Mouse (Mus musculus): Measurements from ENCODE around the gene Prcp. TPM values are rescaled to one million over a fixed set of nuclear protein-coding genes. Genes with fewer than 3 reads are reported as not detected.
"Not testable (repeated sequence)": the region's sequence is repeated elsewhere in the genome, so short reads cannot be mapped to it uniquely, and the experiment has no call there.

Prcp gene
- total RNA-seq, 1 experiment: 27.7 TPM

DNA sequence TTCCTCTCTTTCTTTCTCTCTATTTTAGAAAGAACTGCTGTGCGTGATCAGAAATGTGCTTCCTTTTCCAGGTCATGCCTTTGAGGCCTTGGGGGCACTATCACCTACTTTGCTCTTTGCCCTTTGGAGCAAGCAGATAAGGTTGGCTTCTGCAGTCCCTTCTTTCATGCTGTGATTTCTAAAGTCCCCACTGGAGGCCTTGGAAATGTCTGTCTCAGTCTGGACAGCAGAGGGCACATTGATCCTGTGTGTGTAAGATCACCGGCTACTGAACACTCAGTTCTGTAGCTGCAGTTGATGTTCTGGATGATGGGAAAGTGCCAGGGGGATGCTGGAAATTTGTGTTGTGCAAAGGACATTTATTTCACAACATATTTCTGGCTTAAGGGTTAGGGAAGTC, 22.8 kb downstream of the Prcp start:
- in situ Hi-C loops (cut with MboI; ENCODE audit: low sequenced_read_pairs in 2 of 2, unreplicated experiment in 2 of 2): no loop called here
- Histone ChIP-seq H3K9me3 (ENCODE audit: control insufficient read depth, insufficient read depth, low read depth, low read length) (no peaks in the 10 kb centered on the region), H3K9ac (ENCODE audit: insufficient read depth, low read depth, low read length, poor library complexity, severe bottlenecking) (no peak overlapping the region), H3K4me1 (ENCODE audit: control insufficient read depth in 2 of 2, insufficient read depth in 2 of 2, low read length in 2 of 2, poor library complexity in 1 of 2) (no peaks in the 10 kb centered on the region), H3K36me3 (ENCODE audit: control insufficient read depth, insufficient read depth, low read length, poor library complexity, severe bottlenecking) (no peaks in the 10 kb centered on the region; the same call in 1 of the 2 replicates), H3K27ac (ENCODE audit: insufficient read depth, low read depth, low read length, poor library complexity, severe bottlenecking) (no peak overlapping the region), H3K4me3 (ENCODE audit: insufficient read depth in 1 of 2, low read depth in 1 of 2, low read length in 2 of 2, poor library complexity in 1 of 2, severe bottlenecking in 1 of 2) (no peak overlapping the region)
- no peak for DNase-seq (ENCODE audit: low read depth, low spot score)
- TF ChIP-seq HCFC1 (IDR thresholded peaks at IDR 0.05; ENCODE audit: borderline replicate concordance, insufficient read depth, low read length) (no peak), ZNF384 (IDR thresholded peaks at IDR 0.05; ENCODE audit: low read depth, low read length) (no peak), CHD2 (IDR thresholded peaks at IDR 0.05; ENCODE audit: low read depth, low read length) (no peak), ZC3H11A (IDR thresholded peaks at IDR 0.05; ENCODE audit: borderline replicate concordance, low read depth, low read length) (no peak), MAFK (IDR thresholded peaks at IDR 0.05; ENCODE audit: insufficient read depth, low read depth, low read length) (no peak)

DNA sequence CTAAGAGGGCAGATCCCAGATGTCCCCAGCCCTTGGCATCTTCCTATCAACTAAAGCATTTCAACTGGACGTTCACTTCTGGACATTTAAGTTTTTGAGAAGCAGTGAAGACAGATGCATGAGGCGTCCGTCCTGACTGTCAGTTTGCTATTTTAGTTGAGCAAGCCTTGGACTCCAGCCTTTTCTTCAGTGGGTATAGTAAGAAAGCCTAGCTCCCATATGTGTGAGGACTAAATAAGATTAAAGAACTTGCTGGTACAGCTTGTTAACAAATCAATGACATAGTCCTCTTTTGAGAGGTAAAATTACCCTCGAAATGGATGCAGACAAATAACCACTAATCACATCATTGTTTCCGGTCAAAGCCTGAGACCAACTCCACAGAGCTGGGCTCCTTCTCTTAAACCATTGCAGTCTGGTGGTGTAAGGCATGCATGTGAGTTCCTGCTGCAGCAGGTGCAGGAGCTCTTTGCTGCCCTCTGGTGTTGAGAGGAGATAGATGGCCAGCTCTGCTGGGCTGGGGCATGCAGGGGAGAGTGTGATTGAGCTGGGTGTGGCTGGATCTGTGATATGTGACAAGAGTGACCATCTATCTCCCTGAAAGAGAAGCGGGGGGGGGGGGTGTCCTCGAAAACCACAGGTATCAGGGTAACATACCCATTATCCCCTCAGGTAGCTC, 29.2 kb downstream of the Prcp start:
- Histone ChIP-seq H3K4me1 (ENCODE audit: control insufficient read depth in 2 of 2, insufficient read depth in 2 of 2, low read length in 2 of 2, poor library complexity in 1 of 2) (no peaks in the 10 kb centered on the region), H3K27ac (ENCODE audit: insufficient read depth, low read depth, low read length, poor library complexity, severe bottlenecking) (no peak overlapping the region), H3K36me3 (ENCODE audit: control insufficient read depth, insufficient read depth, low read length, poor library complexity, severe bottlenecking) (no peaks in the 10 kb centered on the region; the same call in 1 of the 2 replicates), H3K4me3 (ENCODE audit: insufficient read depth in 1 of 2, low read depth in 1 of 2, low read length in 2 of 2, poor library complexity in 1 of 2, severe bottlenecking in 1 of 2) (no peak overlapping the region), H3K9ac (ENCODE audit: insufficient read depth, low read depth, low read length, poor library complexity, severe bottlenecking) (no peak overlapping the region), H3K9me3 (ENCODE audit: control insufficient read depth, insufficient read depth, low read depth, low read length) (no peaks in the 10 kb centered on the region)
- in situ Hi-C loops (cut with MboI; ENCODE audit: low sequenced_read_pairs in 2 of 2, unreplicated experiment in 2 of 2): no loop called here
- TF ChIP-seq MAFK (IDR thresholded peaks at IDR 0.05; ENCODE audit: insufficient read depth, low read depth, low read length) (no peak), ZC3H11A (IDR thresholded peaks at IDR 0.05; ENCODE audit: borderline replicate concordance, low read depth, low read length) (0 out of 2 replicates have a peak, but pooled peaks have one; percentile 24)
- DNase-seq (ENCODE audit: low read depth, low spot score): peak; percentile 51

DNA sequence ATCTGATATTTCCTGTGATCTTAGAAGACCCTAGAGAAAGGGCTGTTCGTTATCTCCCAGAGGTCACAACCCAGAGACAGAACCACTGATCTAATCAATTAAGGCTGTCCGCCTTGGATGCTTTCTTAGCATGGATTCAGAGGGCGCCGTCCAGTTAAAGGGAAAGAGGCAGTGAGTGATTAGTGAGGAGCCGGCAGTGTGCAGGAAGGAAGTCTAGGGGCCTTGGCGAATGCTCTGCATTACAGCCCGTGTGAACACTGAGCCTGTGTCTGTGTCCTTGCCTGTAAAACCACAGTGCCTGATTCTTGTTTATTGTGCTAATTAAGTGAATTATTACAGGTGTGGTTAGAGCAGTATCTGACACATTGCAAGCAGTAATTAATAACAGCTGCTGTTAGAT, 30.0 kb downstream of the Prcp start:
- H3K4me1 ChIP-seq (ENCODE audit: control insufficient read depth in 2 of 2, insufficient read depth in 2 of 2, low read length in 2 of 2, poor library complexity in 1 of 2); H3K36me3 ChIP-seq (ENCODE audit: control insufficient read depth, insufficient read depth, low read length, poor library complexity, severe bottlenecking); in situ Hi-C loops (cut with MboI; ENCODE audit: low sequenced_read_pairs in 2 of 2, unreplicated experiment in 2 of 2); DNase-seq (ENCODE audit: low read depth, low spot score); H3K4me3 ChIP-seq (ENCODE audit: insufficient read depth in 1 of 2, low read depth in 1 of 2, low read length in 2 of 2, poor library complexity in 1 of 2, severe bottlenecking in 1 of 2); H3K9ac ChIP-seq (ENCODE audit: insufficient read depth, low read depth, low read length, poor library complexity, severe bottlenecking); H3K27ac ChIP-seq (ENCODE audit: insufficient read depth, low read depth, low read length, poor library complexity, severe bottlenecking); H3K9me3 ChIP-seq (ENCODE audit: control insufficient read depth, insufficient read depth, low read depth, low read length): not testable (repeated sequence)

DNA sequence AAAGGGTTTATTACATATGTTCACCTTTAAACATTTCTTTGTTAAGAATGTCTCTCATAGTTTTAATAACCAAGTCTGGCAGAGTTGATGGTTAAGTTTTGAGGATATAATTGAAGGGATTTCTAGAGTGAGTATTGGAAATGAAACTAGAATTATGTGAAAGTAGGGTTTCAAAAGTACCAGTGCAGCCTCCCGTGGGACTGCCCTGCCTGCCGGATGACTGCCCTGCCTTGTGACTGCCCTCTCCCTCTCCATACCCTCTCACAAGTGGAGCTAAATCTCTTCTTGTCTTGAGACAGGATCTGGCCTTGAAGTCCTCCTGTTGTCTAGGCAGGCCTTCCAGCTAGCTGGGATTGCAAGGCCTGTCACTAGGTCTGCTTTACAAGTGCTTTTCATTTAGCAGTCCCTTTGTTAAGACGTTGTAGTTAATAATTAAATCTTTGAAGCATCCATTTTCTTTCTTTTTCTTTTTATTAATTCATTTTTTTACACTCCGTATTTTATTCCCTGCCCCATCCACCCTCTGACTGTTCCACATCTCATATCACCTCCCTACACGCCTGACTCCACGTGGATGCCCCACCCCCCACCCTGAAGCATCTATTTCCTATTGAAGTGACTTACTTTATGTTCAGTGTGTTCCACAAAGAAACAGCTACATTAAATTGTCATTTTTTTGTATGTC, 46.0 kb downstream of the Prcp start:
- peaks cover 2% of the 10 kb centered on the region; the same call in 1 of the 2 replicates for H3K36me3 ChIP-seq (ENCODE audit: control insufficient read depth, insufficient read depth, low read length, poor library complexity, severe bottlenecking)
- no peaks in the 10 kb centered on the region for H3K4me1 ChIP-seq (ENCODE audit: control insufficient read depth in 2 of 2, insufficient read depth in 2 of 2, low read length in 2 of 2, poor library complexity in 1 of 2)
- no peak for DNase-seq (ENCODE audit: low read depth, low spot score)
- no peak overlapping the region for H3K4me3 ChIP-seq (ENCODE audit: insufficient read depth in 1 of 2, low read depth in 1 of 2, low read length in 2 of 2, poor library complexity in 1 of 2, severe bottlenecking in 1 of 2)
- no peak overlapping the region for H3K27ac ChIP-seq (ENCODE audit: insufficient read depth, low read depth, low read length, poor library complexity, severe bottlenecking)
- H3K9me3 ChIP-seq (ENCODE audit: control insufficient read depth, insufficient read depth, low read depth, low read length): no peaks in the 10 kb centered on the region
- H3K9ac ChIP-seq (ENCODE audit: insufficient read depth, low read depth, low read length, poor library complexity, severe bottlenecking): no peak overlapping the region
- no peak for TF ChIP-seq CHD2 (IDR thresholded peaks at IDR 0.05; ENCODE audit: low read depth, low read length)
- no peak for TF ChIP-seq ZC3H11A (IDR thresholded peaks at IDR 0.05; ENCODE audit: borderline replicate concordance, low read depth, low read length)
- no peak for TF ChIP-seq HCFC1 (IDR thresholded peaks at IDR 0.05; ENCODE audit: borderline replicate concordance, insufficient read depth, low read length)
- TF ChIP-seq MAFK (IDR thresholded peaks at IDR 0.05; ENCODE audit: insufficient read depth, low read depth, low read length): no peak
- TF ChIP-seq ZNF384 (IDR thresholded peaks at IDR 0.05; ENCODE audit: low read depth, low read length): no peak
- in situ Hi-C loops (cut with MboI; ENCODE audit: low sequenced_read_pairs in 2 of 2, unreplicated experiment in 2 of 2): no loop called here

DNA sequence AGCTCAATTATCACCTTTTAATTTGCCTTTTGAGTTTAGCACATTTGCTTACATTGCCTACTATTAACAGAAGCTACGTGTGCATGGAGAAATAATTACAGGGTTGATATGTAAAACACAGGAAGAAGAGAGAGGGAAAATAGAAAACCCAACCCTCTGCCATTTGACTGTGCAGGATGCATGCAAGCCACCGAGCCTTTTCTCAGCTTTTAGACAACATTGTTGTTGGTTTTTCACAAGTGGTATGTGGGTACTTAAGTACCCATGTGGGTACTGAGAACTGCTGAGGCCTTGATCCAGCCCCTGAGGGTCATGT, 46.5 kb downstream of the Prcp start:
- no peak for DNase-seq (ENCODE audit: low read depth, low spot score)
- H3K36me3 ChIP-seq (ENCODE audit: control insufficient read depth, insufficient read depth, low read length, poor library complexity, severe bottlenecking): peaks cover 2% of the 10 kb centered on the region; the same call in 1 of the 2 replicates
- H3K9me3 ChIP-seq (ENCODE audit: control insufficient read depth, insufficient read depth, low read depth, low read length): no peaks in the 10 kb centered on the region
- TF ChIP-seq ZC3H11A (IDR thresholded peaks at IDR 0.05; ENCODE audit: borderline replicate concordance, low read depth, low read length): no peak
- no peak for TF ChIP-seq MAFK (IDR thresholded peaks at IDR 0.05; ENCODE audit: insufficient read depth, low read depth, low read length)
- no peak for TF ChIP-seq HCFC1 (IDR thresholded peaks at IDR 0.05; ENCODE audit: borderline replicate concordance, insufficient read depth, low read length)
- no peak for TF ChIP-seq CHD2 (IDR thresholded peaks at IDR 0.05; ENCODE audit: low read depth, low read length)
- TF ChIP-seq ZNF384 (IDR thresholded peaks at IDR 0.05; ENCODE audit: low read depth, low read length): no peak
- no peak overlapping the region for H3K27ac ChIP-seq (ENCODE audit: insufficient read depth, low read depth, low read length, poor library complexity, severe bottlenecking)
- in situ Hi-C loops (cut with MboI; ENCODE audit: low sequenced_read_pairs in 2 of 2, unreplicated experiment in 2 of 2): no loop called here
- H3K9ac ChIP-seq (ENCODE audit: insufficient read depth, low read depth, low read length, poor library complexity, severe bottlenecking): no peak overlapping the region
- H3K4me3 ChIP-seq (ENCODE audit: insufficient read depth in 1 of 2, low read depth in 1 of 2, low read length in 2 of 2, poor library complexity in 1 of 2, severe bottlenecking in 1 of 2): no peak overlapping the region
- no peaks in the 10 kb centered on the region for H3K4me1 ChIP-seq (ENCODE audit: control insufficient read depth in 2 of 2, insufficient read depth in 2 of 2, low read length in 2 of 2, poor library complexity in 1 of 2)

Measured in ES-E14 (cell line).